Mouse (Mus musculus) erythroblast, embryonic 14.5 days (primary cell): ENCODE results near the gene Calhm4.

Source experiments
- GATA1 ChIP-seq: IDR thresholded peaks from 2 replicates; pipeline ENCODE4 v1.6.1; 2012; ENCODE audit warnings: low read length, inconsistent platforms, mixed read lengths
- TAL1 ChIP-seq: IDR thresholded peaks from 3 replicates; pipeline ENCODE4 v1.6.1; 2012; ENCODE audit warnings: low read length, inconsistent platforms, mixed read lengths

GRCm38 (mm10) chr10:34033630-34034305, 10.3 kb downstream of the Calhm4 start:
- no peak for TF ChIP-seq GATA1
- TF ChIP-seq TAL1 = no peak
